Mouse (Mus musculus): Measurements from ENCODE around the gene Tpm4.
"Not testable (repeated sequence)": the region's sequence is repeated elsewhere in the genome, so short reads cannot be mapped to it uniquely, and the experiment has no call there.

- not testable (repeated sequence) for TF ChIP-seq CTCF (IDR thresholded peaks at IDR 0.05; ENCODE audit: borderline replicate concordance, extremely low read depth, insufficient read depth, insufficient read length); POLR2A (IDR thresholded peaks at IDR 0.05; ENCODE audit: borderline replicate concordance, extremely low read depth, insufficient read depth, insufficient read length, poor library complexity, severe bottlenecking)
These were observed 13.3 kb upstream of the Tpm4 start for GRCm38 (mm10) chr8:72121486-72121885.
